Mouse (Mus musculus): ENCODE data around the gene Atp5s. TPM values are rescaled to one million over a fixed set of nuclear protein-coding genes. Genes with fewer than 3 reads are reported as not detected.

Atp5s gene
- 27.9 and 28.8 TPM in 2 replicates for polyA plus RNA-seq (2015; fragmentation: Nextera tagmentation; extraction: Ambion mirVana)

DNA sequence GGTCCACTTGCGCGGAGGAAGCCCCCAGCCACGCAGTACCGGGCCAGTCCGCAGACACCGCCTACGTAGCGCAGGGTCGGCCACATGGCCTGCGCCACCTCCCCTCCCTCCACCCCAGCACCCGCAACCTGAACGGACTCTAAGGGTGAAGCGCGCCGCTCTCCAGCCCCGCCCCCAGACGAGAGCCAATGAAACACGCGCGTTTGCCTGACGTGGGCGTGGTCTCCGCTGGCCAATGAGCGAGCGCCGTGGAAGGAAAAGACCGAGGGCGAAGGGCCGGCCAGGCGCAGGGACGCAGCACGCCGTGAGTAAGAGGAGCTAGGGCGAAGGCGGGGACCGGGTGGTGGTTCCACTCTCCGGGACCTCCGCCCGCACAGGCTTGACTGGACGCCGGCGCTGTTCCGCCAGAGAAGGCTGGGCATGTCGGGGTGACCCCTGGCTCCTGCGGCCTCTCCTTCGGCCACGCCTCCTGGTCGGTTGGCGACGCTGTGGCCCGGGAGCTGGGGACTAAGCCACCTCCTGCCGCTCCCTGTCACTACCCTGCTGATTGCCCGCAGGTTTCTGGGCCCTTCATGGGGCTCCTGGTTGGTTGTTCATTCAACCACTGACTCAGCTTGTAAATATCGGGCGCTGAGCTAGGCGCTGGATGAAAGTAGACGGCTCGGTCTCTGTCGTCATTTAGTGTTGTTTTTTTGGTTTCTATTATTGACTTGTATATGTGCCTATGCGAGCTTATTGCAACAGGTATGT lies at the start of gene Atp5s, which contains the start of gene L2hgdh:
Atp5s (plus strand) TSS at position 240 of the 750 bp plus-strand sequence.
L2hgdh (minus strand) TSS at position 163 of the 750 bp plus-strand sequence.
- peak; percentile 95 for ATAC-seq (replicated peaks; ENCODE audit: insufficient number of reproducible peaks, insufficient read depth, low FRiP score, low read depth)

DNA sequence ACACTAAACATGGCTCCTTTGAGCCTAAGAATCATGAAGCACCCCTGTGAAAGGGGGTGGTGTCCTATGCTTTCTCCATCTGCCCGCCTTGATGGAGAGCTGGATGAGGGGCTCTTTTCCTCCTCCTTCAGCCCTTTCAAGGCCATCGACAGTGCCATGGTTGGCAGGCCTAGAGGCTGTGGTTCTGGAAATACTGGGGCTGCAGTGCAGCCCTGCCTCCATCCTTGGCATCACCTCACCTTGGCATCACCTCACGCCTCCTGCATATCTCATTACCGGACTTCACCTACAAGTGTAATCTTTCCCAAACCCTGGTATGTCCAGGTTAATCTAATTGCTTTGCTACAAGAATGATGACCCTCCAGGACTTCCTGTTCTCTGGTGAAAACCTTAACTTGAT lies 48.6 kb upstream of the Atp5s start:
- no peak overlapping the region for H3K4me3 ChIP-seq
- no peak for ATAC-seq (replicated peaks; ENCODE audit: insufficient number of reproducible peaks, insufficient read depth, low FRiP score, low read depth)
- no peaks in the 10 kb centered on the region for H3K27me3 ChIP-seq
- H3K9ac ChIP-seq, result no peak overlapping the region
- H3K4me1 ChIP-seq (replicated peaks), result peaks cover 29% of the 10 kb centered on the region
- no peaks in the 10 kb centered on the region for H3K9me3 ChIP-seq (replicated peaks)
- H3K36me3 ChIP-seq, result no peaks in the 10 kb centered on the region
- no peak overlapping the region for H3K4me2 ChIP-seq
- no peak overlapping the region for H3K27ac ChIP-seq
- 78% methylated on average over 4 of the region's 4 CpGs for WGBS

More for the DNA sequence above, at the start of gene Atp5s, which contains the start of gene L2hgdh:
- Histone ChIP-seq H3K9me3 (replicated peaks) (no peaks in the 10 kb centered on the region), H3K27me3 (no peaks in the 10 kb centered on the region), H3K36me3 (peaks cover 5% of the 10 kb centered on the region), H3K4me3 (peak within 1 kb of the TSS; percentile 80), H3K9ac (peak within 1 kb of the TSS; percentile 64), H3K4me1 (replicated peaks) (peaks cover 18% of the 10 kb centered on the region), H3K4me2 (peak within 1 kb of the TSS; percentile 91), H3K27ac (peak within 1 kb of the TSS; percentile 93)
- WGBS, result under 1% methylated on average over 60 of the region's 60 CpGs

DNA sequence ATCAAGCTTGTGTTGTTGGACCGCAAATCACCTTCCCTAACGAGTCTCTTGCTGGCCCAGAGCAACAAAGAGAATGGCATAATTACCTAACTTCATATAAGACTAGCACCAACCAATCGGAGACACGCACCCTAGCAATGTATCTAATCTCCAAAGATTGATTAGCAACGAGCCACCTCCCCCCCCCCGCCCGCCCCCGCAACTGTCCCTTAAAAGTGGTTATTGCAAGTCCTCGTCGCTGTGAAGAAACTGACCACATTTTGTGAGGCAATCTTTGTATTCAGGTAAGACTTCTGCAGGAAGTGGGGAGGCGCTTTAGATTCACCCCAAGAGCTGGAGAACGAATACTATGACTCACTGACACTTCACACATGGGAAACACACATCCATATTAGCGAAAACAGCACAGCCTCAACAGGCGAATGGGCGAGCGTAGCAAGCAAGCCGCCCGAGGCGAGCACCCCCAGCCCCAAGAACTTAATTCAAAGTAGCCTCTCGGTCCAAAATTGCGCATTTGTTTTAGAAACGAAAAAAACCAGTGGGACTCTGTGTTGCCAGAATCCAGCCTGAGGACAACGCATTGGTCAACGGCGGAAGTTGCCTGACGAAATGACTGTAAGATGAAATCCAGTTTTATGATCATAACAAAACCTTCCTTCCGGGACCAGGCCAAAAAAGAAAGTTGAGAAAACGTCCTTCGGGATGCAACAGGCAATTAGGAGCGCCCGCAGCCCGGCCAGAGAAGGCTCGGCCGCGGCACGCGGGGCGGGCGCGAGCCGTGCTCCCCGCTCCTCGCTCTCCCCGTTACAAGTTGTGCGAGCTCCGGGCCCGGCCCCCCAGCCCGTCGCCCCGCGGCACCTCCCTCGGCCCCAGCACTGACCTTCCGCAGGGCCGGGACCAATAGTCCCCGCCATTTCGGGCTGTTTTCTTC lies 43.9 kb upstream of the Atp5s start:
- Histone ChIP-seq H3K4me3 (peak overlapping the region; percentile 99), H3K4me1 (replicated peaks) (peaks cover 26% of the 10 kb centered on the region), H3K4me2 (peak overlapping the region; percentile 77), H3K9me3 (replicated peaks) (no peaks in the 10 kb centered on the region), H3K27ac (peak overlapping the region; percentile 99), H3K36me3 (no peaks in the 10 kb centered on the region), H3K27me3 (no peaks in the 10 kb centered on the region), H3K9ac (peak overlapping the region; percentile 100)
- peak; percentile 57; the same call in 1 of the 2 replicates for ATAC-seq (replicated peaks; ENCODE audit: insufficient number of reproducible peaks, insufficient read depth, low FRiP score, low read depth)
- 1% methylated on average over 56 of the region's 56 CpGs for WGBS

DNA sequence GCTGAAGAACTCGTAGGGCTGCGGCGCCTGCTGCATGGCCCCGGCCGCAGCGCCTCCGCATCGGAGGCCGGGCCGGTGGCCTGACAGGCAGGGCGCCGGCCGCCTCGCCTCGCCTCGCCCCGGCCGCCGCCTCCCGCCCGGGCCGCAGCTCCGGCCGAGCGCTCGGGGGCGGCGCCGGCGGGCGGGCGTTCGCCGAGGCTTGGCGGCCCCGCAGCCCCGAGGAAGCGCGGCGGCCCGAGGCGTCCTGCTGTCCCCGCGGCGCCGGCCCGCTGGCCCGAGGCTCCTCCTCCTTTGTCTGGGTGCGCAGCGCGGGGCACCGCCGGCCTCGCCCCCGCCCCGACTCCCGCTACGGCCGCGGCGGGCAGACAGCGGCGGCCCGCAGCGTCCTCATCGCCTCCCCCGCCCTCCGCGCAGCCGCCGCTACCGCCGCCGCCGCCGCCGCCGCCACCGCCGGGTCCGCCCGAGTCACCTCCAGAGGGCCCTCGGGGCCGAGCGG lies 43.1 kb upstream of the Atp5s start, which contains the start of gene Sos2:
Sos2 (minus strand) TSS at position 287 of the 496 bp plus-strand sequence.
- peak within 1 kb of the TSS; percentile 99 for H3K4me3 ChIP-seq
- no peaks in the 10 kb centered on the region for H3K36me3 ChIP-seq
- no peaks in the 10 kb centered on the region for H3K27me3 ChIP-seq
- peak within 1 kb of the TSS; percentile 99 for H3K27ac ChIP-seq
- H3K4me1 ChIP-seq (replicated peaks), result peaks cover 20% of the 10 kb centered on the region
- peak; percentile 76 for ATAC-seq (replicated peaks; ENCODE audit: insufficient number of reproducible peaks, insufficient read depth, low FRiP score, low read depth)
- H3K4me2 ChIP-seq, result peak within 1 kb of the TSS; percentile 77
- H3K9ac ChIP-seq, result peak within 1 kb of the TSS; percentile 100
- no peaks in the 10 kb centered on the region for H3K9me3 ChIP-seq (replicated peaks)
- WGBS, result under 1% methylated on average over 52 of the region's 85 CpGs

DNA sequence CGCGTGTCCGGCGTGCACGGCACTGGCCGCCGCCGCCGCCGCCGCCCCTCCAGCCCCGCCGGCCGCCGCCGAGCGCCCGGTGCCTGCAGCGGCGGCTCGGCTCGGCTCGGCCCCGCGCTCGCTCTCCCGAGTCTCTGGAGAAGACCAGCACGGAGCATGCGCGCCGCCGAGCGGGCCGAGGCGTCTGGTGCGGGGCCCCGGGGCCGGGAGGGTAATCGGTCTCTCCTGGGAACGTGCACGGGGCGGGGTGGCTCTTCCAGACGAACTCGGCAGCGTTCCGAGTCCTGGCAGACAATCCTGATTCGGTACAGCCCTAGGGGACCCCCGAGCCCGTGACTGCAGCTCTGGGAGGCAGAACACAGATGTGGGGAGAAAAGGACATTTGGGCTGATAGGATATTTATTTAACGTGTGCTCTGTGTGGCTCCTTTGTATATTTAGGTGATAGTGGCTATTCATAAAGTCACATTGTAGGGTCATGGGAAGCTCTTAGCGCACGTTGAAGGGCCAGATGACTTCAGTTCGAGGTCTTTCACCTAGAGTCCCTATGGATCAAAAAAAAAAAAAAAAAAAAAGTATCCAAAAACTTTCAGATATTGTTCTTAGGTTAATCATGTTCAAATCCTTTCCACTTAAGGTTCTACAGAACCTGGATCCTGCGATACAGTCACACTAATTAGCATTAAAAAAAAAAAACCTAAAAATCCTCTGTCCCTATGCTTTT lies 42.5 kb upstream of the Atp5s start:
- peaks cover 20% of the 10 kb centered on the region for H3K4me1 ChIP-seq (replicated peaks)
- peak; percentile 90 for ATAC-seq (replicated peaks; ENCODE audit: insufficient number of reproducible peaks, insufficient read depth, low FRiP score, low read depth)
- peak overlapping the region; percentile 99 for H3K27ac ChIP-seq
- peak overlapping the region; percentile 77 for H3K4me2 ChIP-seq
- no peaks in the 10 kb centered on the region for H3K9me3 ChIP-seq (replicated peaks)
- H3K9ac ChIP-seq, result peak overlapping the region; percentile 100
- no peaks in the 10 kb centered on the region for H3K27me3 ChIP-seq
- peak overlapping the region; percentile 99 for H3K4me3 ChIP-seq
- 1% methylated on average over 54 of the region's 54 CpGs for WGBS
- no peaks in the 10 kb centered on the region for H3K36me3 ChIP-seq

DNA sequence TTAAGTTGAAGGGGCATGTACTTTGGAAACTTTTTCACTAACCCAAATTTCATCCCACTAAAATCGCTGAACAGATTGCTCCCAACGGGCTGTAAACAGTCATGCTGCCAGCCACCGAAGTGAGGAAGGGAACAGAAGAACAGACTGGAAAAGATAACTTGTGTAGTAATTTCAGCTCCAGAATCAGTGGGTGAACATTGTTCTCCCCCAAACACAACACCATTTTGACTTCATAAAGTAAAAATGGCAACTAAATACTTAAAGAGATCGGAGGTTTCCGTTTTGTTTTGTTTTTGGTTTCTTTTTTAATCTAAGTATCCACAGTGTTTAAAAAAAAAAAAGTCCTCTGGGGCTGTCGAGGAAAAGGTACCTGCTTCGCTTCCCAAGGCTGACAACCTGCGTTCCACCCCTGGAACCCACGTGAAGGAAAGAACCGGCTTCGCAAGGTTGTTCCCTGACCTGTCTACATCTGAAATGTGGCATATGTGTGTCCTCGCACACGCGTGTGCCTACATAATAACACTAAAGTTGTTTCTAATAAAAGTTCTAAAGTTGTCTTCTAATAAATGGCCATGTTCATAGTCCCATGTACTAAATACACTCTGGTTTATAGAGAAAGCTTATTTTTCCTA lies 41.8 kb upstream of the Atp5s start:
- Histone ChIP-seq H3K36me3 (no peaks in the 10 kb centered on the region), H3K27me3 (no peaks in the 10 kb centered on the region), H3K4me2 (peak overlapping the region; percentile 77), H3K4me3 (peak overlapping the region; percentile 99), H3K9ac (peak overlapping the region; percentile 100; the same call in 1 of the 2 replicates), H3K27ac (peak overlapping the region; percentile 99), H3K9me3 (replicated peaks) (no peaks in the 10 kb centered on the region), H3K4me1 (replicated peaks) (peaks cover 20% of the 10 kb centered on the region)
- ATAC-seq (replicated peaks; ENCODE audit: insufficient number of reproducible peaks, insufficient read depth, low FRiP score, low read depth), result no peak
- 46% methylated on average over 14 of the region's 14 CpGs for WGBS

DNA sequence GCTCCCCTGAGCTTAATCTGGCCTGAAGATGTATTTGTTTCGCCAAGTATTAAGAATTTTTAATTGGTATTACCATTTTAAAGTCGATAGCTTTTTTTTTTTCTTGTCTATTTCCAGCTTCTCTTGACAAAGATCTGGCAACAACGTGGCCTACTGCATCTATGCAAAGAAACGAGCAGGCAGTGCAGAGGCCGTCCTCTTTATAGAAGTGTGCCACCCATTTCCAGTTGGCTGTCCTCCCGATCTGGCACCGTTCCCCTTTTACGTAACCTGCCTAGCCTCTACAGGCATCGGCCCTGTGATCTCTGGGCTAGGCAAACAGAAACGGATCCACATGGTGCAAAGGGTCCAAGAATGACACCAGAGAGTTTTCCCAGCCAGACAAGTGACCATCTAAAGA lies 41.2 kb upstream of the Atp5s start:
- no peak; the same call in 1 of the 2 replicates for ATAC-seq (replicated peaks; ENCODE audit: insufficient number of reproducible peaks, insufficient read depth, low FRiP score, low read depth)
- Histone ChIP-seq H3K27me3 (no peaks in the 10 kb centered on the region), H3K4me1 (replicated peaks) (peaks cover 23% of the 10 kb centered on the region), H3K9ac (no peak overlapping the region), H3K27ac (peak overlapping the region; percentile 99), H3K36me3 (no peaks in the 10 kb centered on the region), H3K4me2 (peak overlapping the region; percentile 77), H3K4me3 (peak overlapping the region; percentile 7; the same call in 1 of the 2 replicates), H3K9me3 (replicated peaks) (no peaks in the 10 kb centered on the region)
- WGBS, result 19% methylated on average over 10 of the region's 10 CpGs

DNA sequence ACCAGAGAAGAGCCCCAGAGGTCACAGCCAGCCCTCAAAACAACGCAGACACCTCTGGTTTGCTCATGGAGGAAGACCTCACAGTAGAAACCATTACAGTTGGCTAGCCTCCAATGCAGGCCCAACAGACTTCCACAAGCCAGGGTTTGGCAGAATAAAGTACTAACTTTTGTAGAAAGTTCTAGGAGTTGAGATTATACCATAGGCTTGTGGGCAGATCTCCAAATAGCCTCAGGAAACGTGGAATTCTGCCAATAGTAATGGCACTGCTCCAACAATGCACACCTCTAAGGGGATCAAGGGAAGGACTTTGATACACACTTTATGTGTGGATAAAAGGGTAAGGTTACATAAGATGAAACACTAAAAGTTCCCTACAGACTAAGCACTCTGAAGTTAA lies 36.4 kb upstream of the Atp5s start:
- no peak for ATAC-seq (replicated peaks; ENCODE audit: insufficient number of reproducible peaks, insufficient read depth, low FRiP score, low read depth)
- WGBS, result 23% methylated on average over 2 of the region's 2 CpGs
- peak overlapping the region; percentile 15 for H3K27ac ChIP-seq

DNA sequence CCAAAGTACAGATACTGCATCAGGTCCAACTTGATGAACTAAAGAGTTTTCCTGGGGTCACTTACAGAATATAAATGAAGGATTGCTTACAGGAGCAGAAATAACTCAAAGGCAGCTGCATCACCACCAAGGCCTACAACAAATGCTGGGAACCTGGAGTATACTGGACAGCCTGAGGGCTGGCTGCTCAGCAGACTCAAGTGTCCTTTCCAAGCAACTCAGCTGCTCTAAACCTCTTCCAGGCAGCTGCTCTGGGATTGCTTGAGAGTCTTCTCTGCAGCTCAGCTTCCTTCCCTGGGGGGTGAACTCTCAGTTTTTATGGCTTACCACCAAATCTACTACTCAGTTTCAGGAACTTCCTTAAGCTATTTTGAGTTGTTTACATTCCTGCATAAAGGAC lies 35.7 kb upstream of the Atp5s start:
- Histone ChIP-seq H3K4me2 (no peak overlapping the region), H3K27me3 (no peaks in the 10 kb centered on the region), H3K4me1 (replicated peaks) (peaks cover 3% of the 10 kb centered on the region), H3K9ac (no peak overlapping the region), H3K4me3 (no peak overlapping the region), H3K9me3 (replicated peaks) (no peaks in the 10 kb centered on the region), H3K36me3 (no peaks in the 10 kb centered on the region), H3K27ac (0 out of 2 replicates have a peak overlapping the region, but pooled peaks have one; percentile 15)
- ATAC-seq (replicated peaks; ENCODE audit: insufficient number of reproducible peaks, insufficient read depth, low FRiP score, low read depth), result no peak

More for the DNA sequence above, 36.4 kb upstream of the Atp5s start:
- H3K27me3 ChIP-seq, result no peaks in the 10 kb centered on the region
- H3K9ac ChIP-seq, result no peak overlapping the region
- no peak overlapping the region for H3K4me2 ChIP-seq
- H3K4me1 ChIP-seq (replicated peaks), result peaks cover 8% of the 10 kb centered on the region
- H3K9me3 ChIP-seq (replicated peaks), result no peaks in the 10 kb centered on the region
- no peak overlapping the region for H3K4me3 ChIP-seq
- H3K36me3 ChIP-seq, result no peaks in the 10 kb centered on the region

DNA sequence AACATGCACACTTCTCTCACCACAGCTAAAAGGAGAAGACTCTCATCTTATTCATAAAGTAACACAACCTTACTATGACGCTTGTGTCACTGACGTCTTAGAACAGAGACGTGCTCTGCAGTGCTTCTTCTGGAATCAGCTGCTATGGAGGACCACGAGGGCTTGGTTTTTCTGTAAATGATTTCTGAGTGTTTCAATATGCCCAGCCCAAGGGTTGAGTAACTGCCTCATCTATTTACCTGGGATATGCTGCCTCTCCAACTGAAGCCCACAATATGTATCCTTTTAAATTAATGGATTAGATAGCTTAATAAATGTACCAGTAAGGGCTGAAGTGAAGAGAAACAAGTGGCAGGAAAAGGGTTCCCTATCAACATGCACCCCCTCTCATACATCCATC lies 34.0 kb upstream of the Atp5s start:
- Histone ChIP-seq H3K4me2 (no peak overlapping the region), H3K4me1 (replicated peaks) (peaks cover 3% of the 10 kb centered on the region; the same call in 1 of the 2 replicates), H3K9ac (no peak overlapping the region), H3K27me3 (no peaks in the 10 kb centered on the region), H3K9me3 (replicated peaks) (no peaks in the 10 kb centered on the region), H3K36me3 (no peaks in the 10 kb centered on the region), H3K4me3 (no peak overlapping the region), H3K27ac (no peak overlapping the region)
- 85% methylated on average over 4 of the region's 4 CpGs for WGBS
- ATAC-seq (replicated peaks; ENCODE audit: insufficient number of reproducible peaks, insufficient read depth, low FRiP score, low read depth), result no peak

Data from heart, embryonic 15.5 days (tissue).